Mouse (Mus musculus) cerebellum, adult (tissue): ENCODE data around the gene Tbxas1.

Experiments
- ATAC-seq: cut with Nextera tagmentation; 2 replicates; pipeline ENCODE4 v1.9.2; 2017; ENCODE audit warnings: mild to moderate bottlenecking, moderate library complexity, mixed read lengths; ENCODE audit not compliant: insufficient number of reproducible peaks, low FRiP score, low TSS enrichment

The Tbxas1 gene

GRCm38 (mm10) chr6:39063541-39063940 is 188.3 kb downstream of the Tbxas1 start:
- no peak for ATAC-seq

- peak; percentile 80 for ATAC-seq
Measured at GRCm38 (mm10) chr6:39066935-39067578, 191.9 kb downstream of the Tbxas1 start.

- no peak for ATAC-seq
Measured at GRCm38 (mm10) chr6:39072664-39073063, 197.5 kb downstream of the Tbxas1 start.

- ATAC-seq: no peak
Measured at GRCm38 (mm10) chr6:39074186-39074585, 199.0 kb downstream of the Tbxas1 start.

- no peak for ATAC-seq
Measured at GRCm38 (mm10) chr6:39076498-39076897, 201.3 kb downstream of the Tbxas1 start.

GRCm38 (mm10) chr6:39104631-39105030 is 229.4 kb downstream of the Tbxas1 start:
- no peak for ATAC-seq

GRCm38 (mm10) chr6:39106812-39107211 is 231.6 kb downstream of the Tbxas1 start:
- ATAC-seq: no peak

- no peak for ATAC-seq
Measured at GRCm38 (mm10) chr6:39112701-39113100, 237.5 kb downstream of the Tbxas1 start.

- ATAC-seq: peak; percentile 87
Measured at GRCm38 (mm10) chr6:39113141-39113540, 237.9 kb downstream of the Tbxas1 start.

- no peak for ATAC-seq
Measured at GRCm38 (mm10) chr6:39115438-39115837, 240.2 kb downstream of the Tbxas1 start.

GRCm38 (mm10) chr6:39117584-39118455 is 242.6 kb downstream of the Tbxas1 start, which contains the start of gene Parp12:
Gene Parp12 (minus strand): TSS chr6:39118349.
- peak; percentile 47; the same call in 1 of the 2 replicates for ATAC-seq

GRCm38 (mm10) chr6:39118456-39118881 is 243.3 kb downstream of the Tbxas1 start:
- ATAC-seq: no peak

GRCm38 (mm10) chr6:39120685-39121084 is 245.5 kb downstream of the Tbxas1 start:
- no peak for ATAC-seq

GRCm38 (mm10) chr6:39124719-39125118 is 249.5 kb downstream of the Tbxas1 start:
- ATAC-seq: no peak

GRCm38 (mm10) chr6:39131480-39131879 is 256.3 kb downstream of the Tbxas1 start:
- no peak for ATAC-seq

GRCm38 (mm10) chr6:39132556-39132955 is 257.4 kb downstream of the Tbxas1 start:
- ATAC-seq: no peak
